10 mouse cellular contexts compared by ENCODE assay signal in the genomic region with DNA sequence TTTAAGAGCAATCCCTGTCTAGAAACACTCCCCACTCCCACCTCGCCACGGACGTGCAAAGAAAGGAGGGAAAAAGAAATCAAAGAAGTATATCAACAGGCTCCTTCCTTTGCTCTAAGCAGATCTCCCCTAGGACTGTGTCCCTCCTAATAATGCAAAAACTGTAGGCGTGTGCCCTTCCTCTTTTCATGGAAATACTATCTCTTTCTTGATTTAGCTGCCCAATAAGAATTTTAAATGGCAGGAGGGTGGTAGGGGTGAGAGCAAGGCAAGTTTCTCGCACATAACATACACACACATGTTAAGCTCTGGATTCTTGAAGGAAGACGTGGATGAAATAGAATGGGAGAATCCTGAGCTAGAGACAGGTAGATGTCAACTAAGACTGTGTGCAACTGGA. TPM values are rescaled to one million over a fixed set of nuclear protein-coding genes. Genes with fewer than 3 reads are reported as not detected.
DNase-seq lines count a peak whose midpoint lies in the region; ATAC-seq and TF ChIP-seq lines count a peak whose summit lies in the region.
"Had no signal": no experiment of that assay in that cellular context is flagged by ENCODE, and none has a peak within 500 bp of the region (broad histone marks: within the 10 kb centered on the region; RNA-seq: fewer than 3 reads in every experiment).

No protein-coding gene starts in this region.

- H3K4me2 ChIP-seq in heart, embryonic 16.5 days (ENCODE audit: low read depth, low read length), result peak overlapping the region; percentile 68
- H3K4me2 ChIP-seq in hindbrain, embryonic 14.5 days (replicated peaks), result peak overlapping the region; percentile 89
- peak overlapping the region; percentile 65 for H3K4me2 ChIP-seq in midbrain, embryonic 14.5 days (ENCODE audit: low read length)

- 0 out of 2 replicates have a peak, but pooled peaks cover 3% of the 10 kb centered on the region for H3K36me3 ChIP-seq in heart, embryonic 16.5 days (ENCODE audit: control insufficient read depth, insufficient read depth)
- H3K36me3 ChIP-seq in hindbrain, embryonic 14.5 days (replicated peaks; ENCODE audit: control insufficient read depth, insufficient read depth), result peaks cover 13% of the 10 kb centered on the region; the same call in 1 of the 2 replicates
- peaks cover 16% of the 10 kb centered on the region for H3K36me3 ChIP-seq in midbrain, embryonic 14.5 days (ENCODE audit: control insufficient read depth, insufficient read depth, low read length)

- H3K4me3 ChIP-seq in heart, embryonic 16.5 days (ENCODE audit: low read length), result peak overlapping the region; percentile 64
- no peak overlapping the region for H3K4me3 ChIP-seq in bone marrow, adult 2 months (replicated peaks; ENCODE audit: control insufficient read depth, low read depth, low read length)
- H3K4me3 ChIP-seq in hindbrain, embryonic 14.5 days (replicated peaks; ENCODE audit: low read length), result peak overlapping the region; percentile 57
- peak overlapping the region; percentile 52 for H3K4me3 ChIP-seq in midbrain, embryonic 14.5 days (replicated peaks; ENCODE audit: low read depth, low read length)

- DNase-seq in heart, adult 18-20 months, result no peak
- DNase-seq in hindbrain, embryonic 14.5 days (ENCODE audit: low spot score), result no peak
- DNase-seq in midbrain, embryonic 14.5 days, result no peak
- DNase-seq in cerebellum, adult 8-10 months, result no peak
- no peak for DNase-seq in left cerebral cortex, adult 18-20 months (ENCODE audit: low spot score in 2 of 2)
- DNase-seq in embryo, embryonic 9.5 days (ENCODE audit: extremely low spot score), result no peak

- peak overlapping the region; percentile 19; the same call in 1 of the 2 replicates for H3K27ac ChIP-seq in heart, embryonic 16.5 days (ENCODE audit: low read length)
- peak overlapping the region; percentile 55; the same call in 1 of the 2 replicates for H3K27ac ChIP-seq in bone marrow, adult 2 months (ENCODE audit: control insufficient read depth, insufficient read depth, low read depth, low read length, poor library complexity)
- H3K27ac ChIP-seq in hindbrain, embryonic 14.5 days, result peak overlapping the region; percentile 72; the same call in 1 of the 2 replicates
- no peak overlapping the region for H3K27ac ChIP-seq in midbrain, embryonic 14.5 days (replicated peaks; ENCODE audit: low read depth, low read length)

- 60% methylated on average over 6 of the region's 6 CpGs for WGBS in heart, embryonic 16.5 days
- WGBS in bone marrow, adult 2 months, result 41% methylated on average over 6 of the region's 6 CpGs
- WGBS in hindbrain, embryonic 14.5 days, result 69% methylated on average over 6 of the region's 6 CpGs
- 67% methylated on average over 6 of the region's 6 CpGs for WGBS in midbrain, embryonic 14.5 days

- no peak for TF ChIP-seq CTCF in bone marrow, adult 2 months (IDR thresholded peaks at IDR 0.05; ENCODE audit: control insufficient read depth, insufficient read depth, low read length)

- no peak for ATAC-seq in heart, embryonic 16.5 days (replicated peaks; ENCODE audit: extremely low read depth, insufficient read depth, low FRiP score)
- ATAC-seq in hindbrain, embryonic 14.5 days (ENCODE audit: low FRiP score), result no peak
- ATAC-seq in midbrain, embryonic 14.5 days (ENCODE audit: low FRiP score, low TSS enrichment), result no peak

- H3K9ac ChIP-seq in heart, embryonic 16.5 days (ENCODE audit: low read length), result peak overlapping the region; percentile 78
- H3K9ac ChIP-seq in hindbrain, embryonic 14.5 days, result peak overlapping the region; percentile 76
- peak overlapping the region; percentile 71; the same call in 1 of the 2 replicates for H3K9ac ChIP-seq in midbrain, embryonic 14.5 days (replicated peaks; ENCODE audit: low read length)

- TF ChIP-seq POLR2A in bone marrow, adult 2 months (IDR thresholded peaks at IDR 0.05; ENCODE audit: borderline replicate concordance, control insufficient read depth, low read depth, low read length), result no peak

- H3K27me3 ChIP-seq in heart, embryonic 16.5 days (ENCODE audit: control insufficient read depth, insufficient read depth, low read length), result no peaks in the 10 kb centered on the region
- H3K27me3 ChIP-seq in hindbrain, embryonic 14.5 days (ENCODE audit: control insufficient read depth, insufficient read depth, low read length), result no peaks in the 10 kb centered on the region
- H3K27me3 ChIP-seq in midbrain, embryonic 14.5 days (ENCODE audit: control insufficient read depth, insufficient read depth, low read length), result no peaks in the 10 kb centered on the region
- H3K27me3 ChIP-seq: Patski had no signal

- H3K9me3 ChIP-seq in heart, embryonic 16.5 days (replicated peaks; ENCODE audit: control insufficient read depth, low read length), result no peaks in the 10 kb centered on the region
- H3K9me3 ChIP-seq in hindbrain, embryonic 14.5 days (ENCODE audit: control insufficient read depth, low read length), result no peaks in the 10 kb centered on the region
- no peaks in the 10 kb centered on the region for H3K9me3 ChIP-seq in midbrain, embryonic 14.5 days (ENCODE audit: control insufficient read depth, low read length)

- H3K4me1 ChIP-seq in heart, embryonic 16.5 days (ENCODE audit: control insufficient read depth, insufficient read depth, low read length), result peaks cover 17% of the 10 kb centered on the region
- no peaks in the 10 kb centered on the region; the same call in 1 of the 2 replicates for H3K4me1 ChIP-seq in bone marrow, adult 2 months (ENCODE audit: control insufficient read depth, insufficient read depth, low read length)
- H3K4me1 ChIP-seq in hindbrain, embryonic 14.5 days (replicated peaks; ENCODE audit: control insufficient read depth, insufficient read depth, low read length), result peaks cover 21% of the 10 kb centered on the region
- peaks cover 21% of the 10 kb centered on the region; the same call in 1 of the 2 replicates for H3K4me1 ChIP-seq in midbrain, embryonic 14.5 days (ENCODE audit: control insufficient read depth, insufficient read depth, low read length)

RNA-seq across cellular contexts. Expression of gene G6pc3, which starts 0.4 kb away (rescaled TPM):
- polyA plus RNA-seq in heart, embryonic 16.5 days (2015; fragmentation: Nextera tagmentation; extraction: Ambion mirVana), result 24.4 and 25.0 TPM in 2 replicates
- 10 to 100 TPM; 54.5 to 56.6 TPM for total RNA-seq in heart, adult 18-20 months (2021)
- polyA plus RNA-seq in bone marrow, adult 2 months (2011; ENCODE audit: insufficient read depth, insufficient read length, low replicate concordance, missing spikeins), result 13.9 and 26.5 TPM in 2 replicates
- polyA plus RNA-seq in hindbrain, embryonic 14.5 days (2014; fragmentation: Nextera tagmentation; extraction: Ambion mirVana), result 39.9 and 42.3 TPM in 2 replicates
- 31.6 and 43.7 TPM in 2 replicates for polyA plus RNA-seq in midbrain, embryonic 14.5 days (2014; fragmentation: Nextera tagmentation; extraction: Ambion mirVana)
- total RNA-seq in left cerebral cortex, adult 18-20 months (2021), result 10 to 100 TPM; 67.9 to 68.2 TPM

RNA-seq across cellular contexts. Expression of gene Lsm12, which starts 3.9 kb away (rescaled TPM):
- 60.5 and 77.2 TPM in 2 replicates for polyA plus RNA-seq in heart, embryonic 16.5 days (2015; fragmentation: Nextera tagmentation; extraction: Ambion mirVana)
- total RNA-seq in heart, adult 18-20 months (2021), result 10 to 100 TPM; 45.5 to 50.6 TPM
- 40.1 and 43.4 TPM in 2 replicates for polyA plus RNA-seq in bone marrow, adult 2 months (2011; ENCODE audit: insufficient read depth, insufficient read length, low replicate concordance, missing spikeins)
- polyA plus RNA-seq in hindbrain, embryonic 14.5 days (2014; fragmentation: Nextera tagmentation; extraction: Ambion mirVana), result 78.6 and 81.9 TPM in 2 replicates
- 76.0 and 80.9 TPM in 2 replicates for polyA plus RNA-seq in midbrain, embryonic 14.5 days (2014; fragmentation: Nextera tagmentation; extraction: Ambion mirVana)
- 10 to 100 TPM; 55.0 to 64.2 TPM for total RNA-seq in left cerebral cortex, adult 18-20 months (2021)

RNA-seq across cellular contexts. Expression of gene Tmem101, which starts 32.8 kb away (rescaled TPM):
- polyA plus RNA-seq in heart, embryonic 16.5 days (2015; fragmentation: Nextera tagmentation; extraction: Ambion mirVana), result 33.9 and 35.3 TPM in 2 replicates
- 10 to 100 TPM; 14.1 to 14.9 TPM for total RNA-seq in heart, adult 18-20 months (2021)
- polyA plus RNA-seq in bone marrow, adult 2 months (2011; ENCODE audit: insufficient read depth, insufficient read length, low replicate concordance, missing spikeins), result 6.8 and 10.3 TPM in 2 replicates
- 32.7 and 35.0 TPM in 2 replicates for polyA plus RNA-seq in hindbrain, embryonic 14.5 days (2014; fragmentation: Nextera tagmentation; extraction: Ambion mirVana)
- 32.8 and 36.1 TPM in 2 replicates for polyA plus RNA-seq in midbrain, embryonic 14.5 days (2014; fragmentation: Nextera tagmentation; extraction: Ambion mirVana)
- total RNA-seq in left cerebral cortex, adult 18-20 months (2021), result 10 to 100 TPM; 24.6 to 25.3 TPM

RNA-seq across cellular contexts. Expression of gene Hdac5, which starts 41.0 kb away (rescaled TPM):
- 86.7 and 96.4 TPM in 2 replicates for polyA plus RNA-seq in heart, embryonic 16.5 days (2015; fragmentation: Nextera tagmentation; extraction: Ambion mirVana)
- total RNA-seq in heart, adult 18-20 months (2021), result 100 to 1,000 TPM; 115 to 117 TPM
- polyA plus RNA-seq in bone marrow, adult 2 months (2011; ENCODE audit: insufficient read depth, insufficient read length, low replicate concordance, missing spikeins), result 45.9 and 89.1 TPM in 2 replicates
- 40.7 and 50.8 TPM in 2 replicates for polyA plus RNA-seq in hindbrain, embryonic 14.5 days (2014; fragmentation: Nextera tagmentation; extraction: Ambion mirVana)
- 54.4 and 56.6 TPM in 2 replicates for polyA plus RNA-seq in midbrain, embryonic 14.5 days (2014; fragmentation: Nextera tagmentation; extraction: Ambion mirVana)
- total RNA-seq in left cerebral cortex, adult 18-20 months (2021), result 100 to 1,000 TPM; 298 to 303 TPM

RNA-seq across cellular contexts. Expression of gene Nags, which starts 43.7 kb away (rescaled TPM):
- 0.14 and 0.29 TPM in 2 replicates for polyA plus RNA-seq in heart, embryonic 16.5 days (2015; fragmentation: Nextera tagmentation; extraction: Ambion mirVana)
- total RNA-seq in heart, adult 18-20 months (2021), result under 1 TPM in 1 of 2 experiments, not detected in 1; 0.13 TPM
- polyA plus RNA-seq in bone marrow, adult 2 months (2011; ENCODE audit: insufficient read depth, insufficient read length, low replicate concordance, missing spikeins), result not detected in 2 replicates
- 0.09 TPM in 1 of 2 replicates, not detected in the other for polyA plus RNA-seq in hindbrain, embryonic 14.5 days (2014; fragmentation: Nextera tagmentation; extraction: Ambion mirVana)
- polyA plus RNA-seq in midbrain, embryonic 14.5 days (2014; fragmentation: Nextera tagmentation; extraction: Ambion mirVana), result 0.08 TPM in 1 of 2 replicates, not detected in the other
- not detected for total RNA-seq in left cerebral cortex, adult 18-20 months (2021)
- total RNA-seq: neutrophil, adult 5-6 weeks had no signal
- polyA plus RNA-seq: Patski had no signal
